Mouse (Mus musculus) granulocyte monocyte progenitor cell, adult 5-6 weeks (primary cell): ENCODE measurements at regions not wholly inside any gene's neighbourhood (a gene's known extent, or its start where the extent isn't known, plus 50 kb on each side); places are given as distances from the start of the nearest gene placed in this dataset.
A peak's percentile ranks its signal among the peaks of the same experiment; 100 is the strongest.

Experiments used
- ATAC-seq: replicated peaks from 2 replicates; pipeline ENCODE4 v1.8.0; 2016; ENCODE audit warnings: mild to moderate bottlenecking, moderate TSS enrichment, inconsistent platforms; ENCODE audit not compliant: poor library complexity, severe bottlenecking

DNA sequence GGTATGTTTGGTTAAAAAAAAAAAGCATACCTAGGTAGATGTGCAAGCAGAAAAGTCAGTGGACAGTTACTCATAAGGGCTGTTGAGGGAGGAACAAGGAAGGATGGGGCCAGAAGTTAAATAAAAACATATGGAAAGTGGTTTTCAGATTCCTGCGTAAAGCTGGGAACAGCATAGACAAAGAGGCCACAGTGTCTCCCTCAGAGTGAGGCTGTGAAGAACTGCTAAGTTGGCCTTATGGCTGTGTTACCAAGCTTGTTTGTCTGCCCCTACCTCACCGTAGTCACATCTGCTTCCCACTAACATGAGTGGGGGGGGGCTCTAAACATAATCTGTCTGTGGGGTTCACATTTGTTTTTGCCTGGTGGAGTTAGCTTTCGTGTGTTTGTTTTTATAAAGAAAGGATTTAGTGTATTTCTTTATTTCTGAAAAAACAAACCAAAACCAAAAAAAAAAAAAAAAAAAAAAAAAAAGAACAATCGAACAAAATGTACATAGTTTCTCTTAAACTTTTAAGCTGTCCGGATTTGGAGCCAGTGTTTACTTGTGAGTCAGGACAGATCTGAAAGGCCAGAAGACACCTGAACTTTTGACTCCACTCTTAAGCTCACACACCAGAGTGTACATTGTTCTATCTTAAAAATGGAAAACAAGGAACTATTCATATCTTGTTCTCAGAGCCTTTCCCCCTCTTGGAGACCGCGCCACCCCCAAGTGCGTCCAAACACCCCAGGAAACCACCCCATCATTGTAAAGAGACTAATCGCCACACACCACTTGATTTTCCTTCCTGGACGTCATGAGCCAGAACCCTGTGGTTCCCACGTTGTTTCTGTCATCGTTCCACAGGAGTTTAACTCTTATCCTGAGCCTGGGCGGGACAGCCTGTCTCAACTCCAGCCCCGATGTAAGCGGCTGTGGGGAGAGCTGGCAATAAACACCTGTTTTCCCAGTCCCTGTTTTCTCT is 136.9 kb upstream of the Serp2 start:
- peak; percentile 29 for ATAC-seq

- ATAC-seq: peak; percentile 79
Observed at GRCm38 (mm10) chr14:76687971-76688407, 131.3 kb upstream of the Serp2 start.

DNA sequence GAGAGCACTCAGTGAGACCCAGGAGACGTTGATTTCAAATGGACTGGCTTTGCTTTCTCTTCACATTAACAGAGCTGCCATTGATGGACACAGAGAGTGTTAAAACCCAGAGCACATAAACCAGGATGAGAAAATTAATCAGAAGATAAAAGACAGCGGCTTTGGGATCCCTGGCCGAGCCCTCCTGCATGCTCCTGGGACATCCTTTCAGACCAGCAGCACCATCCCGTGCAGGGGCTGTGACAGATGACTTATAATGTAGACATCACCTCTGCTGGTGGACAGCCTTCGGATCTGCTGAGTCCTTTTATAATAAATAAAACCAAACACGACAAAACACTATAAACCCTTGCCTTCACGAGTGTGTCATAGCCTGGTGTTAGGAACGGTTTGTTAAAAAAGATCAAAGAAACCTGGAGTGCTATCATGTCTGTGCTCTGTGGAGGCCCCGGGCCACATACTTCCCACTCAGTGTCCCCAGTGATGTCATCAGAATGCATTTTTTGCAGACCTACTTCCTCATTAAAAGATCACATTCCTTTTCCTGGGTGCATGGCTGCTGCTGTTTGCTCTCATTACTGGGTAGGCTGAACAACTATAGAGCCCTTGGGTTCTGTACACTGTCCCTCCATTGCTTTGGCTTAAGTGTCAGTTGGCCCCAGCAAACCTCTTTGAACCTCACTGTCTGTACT is 130.2 kb upstream of the Serp2 start:
- ATAC-seq: peak; percentile 45

DNA sequence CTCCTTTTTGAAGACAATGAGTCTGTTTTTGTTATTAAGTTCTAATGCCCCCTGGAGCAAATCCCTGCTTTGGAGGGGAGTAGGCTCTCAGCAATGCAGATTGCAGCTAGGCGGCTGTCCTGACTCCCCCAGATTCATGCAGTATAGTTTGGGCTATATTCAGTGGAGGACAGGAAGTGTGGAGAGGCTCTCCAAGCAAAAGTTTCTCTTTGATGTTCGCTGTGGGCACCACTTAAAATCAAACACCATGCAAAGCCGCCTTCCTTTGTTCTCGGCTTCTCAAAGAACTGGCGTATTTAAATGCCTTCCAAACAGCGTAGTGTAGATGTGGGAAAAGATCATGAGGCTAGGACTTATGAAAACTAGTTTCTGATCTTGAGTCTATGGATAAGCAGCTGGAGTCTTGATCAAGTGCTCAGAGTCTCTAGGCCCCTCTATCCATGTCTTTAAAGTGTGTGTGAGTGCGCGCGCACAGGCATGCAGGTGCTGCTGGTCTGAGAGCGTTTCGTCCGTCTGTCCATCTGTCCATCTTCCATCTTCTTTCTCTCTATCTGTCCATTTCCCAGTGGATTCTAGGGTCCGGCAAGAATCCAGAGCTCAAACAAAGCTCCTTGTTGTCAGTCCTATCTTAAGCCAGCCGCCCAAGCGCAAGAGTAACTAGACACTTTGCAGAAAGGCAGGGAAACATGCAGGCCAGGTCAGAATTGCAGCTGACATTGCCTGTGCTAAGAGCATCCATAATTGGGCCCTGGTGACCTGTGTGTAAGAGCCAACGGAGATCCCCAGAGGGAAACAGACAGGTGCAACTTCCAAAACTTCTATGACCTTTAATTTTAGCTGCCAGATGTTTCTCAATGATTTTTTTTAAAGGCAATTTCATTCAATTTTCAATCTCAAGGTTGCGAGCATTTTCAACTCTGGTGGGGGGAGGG is 129.4 kb upstream of the Serp2 start:
- ATAC-seq: no peak

- ATAC-seq: no peak
Observed at GRCm38 (mm10) chr14:76684327-76684726, 127.6 kb upstream of the Serp2 start.

- peak; percentile 44 for ATAC-seq
Observed at GRCm38 (mm10) chr14:76681581-76682377, 125.1 kb upstream of the Serp2 start.

DNA sequence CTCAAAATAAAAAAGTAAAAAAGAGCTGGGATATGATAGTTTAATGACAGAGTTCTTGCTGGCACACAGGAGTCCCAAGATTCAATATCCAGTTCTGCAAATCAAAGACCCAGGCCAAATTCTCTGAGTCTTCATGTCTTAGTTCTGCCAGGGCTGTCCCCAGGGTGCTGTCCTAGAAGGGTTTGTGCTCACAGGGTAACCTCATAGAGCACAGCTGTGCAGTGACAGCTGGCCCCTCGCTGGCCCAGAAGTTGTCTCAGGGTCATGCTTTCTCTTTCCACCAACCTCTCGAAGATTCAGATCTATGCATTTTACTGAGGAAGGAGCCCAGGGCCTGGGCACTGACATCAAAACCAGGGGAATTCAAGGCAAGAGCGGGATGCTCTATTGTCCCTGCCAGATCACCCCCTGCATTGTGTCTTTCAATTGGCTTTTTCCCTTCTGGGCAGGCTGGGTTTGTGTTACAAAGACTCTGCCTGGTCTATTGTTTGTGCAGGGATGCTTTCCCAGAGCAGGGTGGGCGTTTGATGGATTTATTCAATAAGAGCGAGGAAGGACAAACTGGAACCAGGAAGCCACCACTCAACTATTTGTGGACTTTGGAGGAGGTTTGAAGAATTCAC is 121.9 kb upstream of the Serp2 start:
- no peak for ATAC-seq

DNA sequence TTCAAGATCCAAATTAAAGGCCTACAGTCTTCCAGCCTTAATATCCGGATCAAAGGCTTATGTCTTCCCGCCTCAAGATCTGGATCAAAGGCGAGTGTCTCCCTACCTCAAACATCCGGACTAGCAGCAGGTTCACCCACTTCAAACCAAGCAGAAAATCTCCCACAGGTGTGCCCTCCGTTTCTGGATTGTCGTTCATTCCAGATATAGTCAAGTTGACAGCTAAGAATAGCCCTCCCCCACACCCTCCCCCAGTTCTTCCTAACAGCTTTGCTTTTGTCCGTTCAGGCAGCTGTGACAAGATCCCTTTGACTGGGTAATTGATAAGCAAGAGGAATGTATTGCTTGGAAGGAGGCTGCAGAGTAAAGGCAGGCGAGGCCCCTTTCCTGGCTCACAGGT is 118.3 kb upstream of the Serp2 start:
- no peak for ATAC-seq

- peak; percentile 85 for ATAC-seq
Observed at GRCm38 (mm10) chr14:76673671-76674331, 117.1 kb upstream of the Serp2 start.

DNA sequence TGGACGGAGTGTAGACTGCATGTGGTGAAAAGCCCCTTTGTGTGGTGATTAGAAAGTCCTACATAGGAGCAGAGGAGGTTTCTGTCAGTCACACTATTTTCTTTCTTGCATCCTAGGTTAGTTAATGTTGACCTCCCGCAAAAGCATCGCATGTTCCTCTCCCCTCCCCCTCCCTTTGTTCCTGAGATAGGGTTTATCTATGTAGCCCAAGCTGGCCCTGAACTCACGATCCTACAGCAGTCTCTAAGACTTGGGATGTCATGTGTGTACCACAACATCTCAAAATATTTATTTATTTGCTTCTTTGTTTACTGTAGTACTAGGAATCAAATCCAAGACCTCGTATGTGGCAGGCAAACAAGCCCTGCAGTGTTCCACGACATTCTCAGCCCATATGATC is 116.2 kb upstream of the Serp2 start:
- no peak for ATAC-seq

GRCm38 (mm10) chr14:76672442-76672841 is 115.8 kb upstream of the Serp2 start:
- no peak for ATAC-seq

DNA sequence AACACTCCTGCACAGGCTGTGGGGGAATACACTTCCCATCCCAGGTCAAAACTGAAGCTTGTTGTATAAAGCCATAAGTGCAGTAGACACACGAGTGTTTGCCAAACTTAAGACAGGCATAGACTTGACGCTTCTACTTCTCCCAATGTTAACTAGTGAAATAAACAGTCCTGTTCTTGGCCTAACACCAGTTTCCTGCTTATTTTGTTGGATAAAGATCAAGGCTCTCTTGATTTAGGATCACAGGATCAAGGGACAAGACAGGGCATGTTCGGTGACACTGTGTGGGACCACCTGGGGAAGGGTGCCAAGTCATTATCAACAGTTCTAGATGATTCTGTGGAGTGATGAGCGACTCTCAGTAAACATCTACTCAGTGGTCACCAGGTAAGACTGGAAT is 114.3 kb upstream of the Serp2 start:
- no peak for ATAC-seq

DNA sequence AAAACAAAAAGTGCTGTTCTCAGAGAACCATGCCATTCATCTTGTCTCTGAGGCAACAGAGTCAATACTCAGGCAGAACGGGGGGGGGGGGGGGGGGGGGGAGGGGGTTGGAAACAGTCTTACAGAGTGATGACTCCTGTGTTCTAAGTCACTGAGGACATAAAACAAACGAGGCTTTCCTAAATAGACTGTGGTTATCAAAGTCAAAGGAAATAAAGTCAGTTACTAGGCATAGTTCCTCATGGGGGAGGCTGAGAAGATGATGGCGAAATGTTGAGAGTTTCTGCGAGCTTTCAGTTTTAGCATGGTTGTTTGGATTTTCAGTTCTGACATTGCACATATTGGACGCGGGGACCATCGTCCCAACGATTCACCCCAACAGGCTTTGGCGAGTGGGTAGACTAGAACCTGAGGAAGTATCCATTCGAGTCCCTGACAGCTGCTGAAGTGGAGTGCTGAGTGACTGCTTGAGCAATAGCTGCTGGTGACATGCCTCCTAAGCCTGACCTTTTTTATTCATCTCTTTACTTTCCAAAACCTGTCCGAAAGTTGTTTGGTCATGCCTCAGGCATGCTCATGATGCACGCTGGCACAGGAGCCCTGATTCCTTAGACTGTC is 109.2 kb upstream of the Serp2 start:
- peak; percentile 85 for ATAC-seq

DNA sequence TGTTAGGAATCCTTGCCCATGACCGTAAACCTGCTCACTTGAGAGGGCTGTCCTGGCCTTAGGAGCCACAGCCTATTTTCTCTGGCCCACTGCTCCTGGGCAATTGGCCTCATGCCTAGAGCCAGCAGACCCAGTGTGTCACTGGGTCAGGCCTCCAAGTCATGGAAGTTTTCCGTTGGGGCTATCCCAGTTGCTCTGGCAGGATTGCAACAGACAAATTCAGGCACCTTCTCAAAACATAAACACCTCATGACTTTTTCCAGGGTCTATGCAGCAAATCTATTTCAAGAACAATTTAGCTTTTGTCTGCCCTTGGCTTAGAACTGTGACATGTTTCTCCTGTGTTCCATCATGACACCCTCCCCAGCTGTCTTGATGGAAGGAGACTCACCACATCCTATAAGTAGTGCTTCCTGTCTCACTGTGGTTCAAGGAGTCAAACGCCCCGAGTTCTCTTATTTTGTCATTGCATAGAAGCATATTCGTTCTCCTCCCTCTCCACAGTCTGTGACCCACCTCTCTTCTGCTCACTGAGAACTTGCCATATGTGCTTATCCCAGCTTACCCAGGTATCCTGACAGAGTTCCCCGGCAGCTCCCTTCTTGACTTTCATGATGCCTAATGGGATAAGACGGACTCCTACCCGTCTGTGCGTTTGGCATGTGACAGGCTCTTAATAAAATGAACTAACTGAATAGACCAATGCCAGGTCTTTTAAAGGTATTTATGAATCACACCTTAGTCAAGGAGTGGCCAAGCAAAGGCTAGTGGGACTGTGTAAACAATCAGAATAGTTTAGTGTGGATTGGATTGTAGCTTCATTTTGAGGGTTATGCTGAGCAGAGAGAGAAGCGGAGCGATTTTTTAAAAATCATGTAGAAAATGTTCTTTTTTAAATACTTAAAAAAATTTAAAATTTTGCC is 108.2 kb upstream of the Serp2 start:
- ATAC-seq: peak; percentile 74

GRCm38 (mm10) chr14:76663816-76664215 is 107.1 kb upstream of the Serp2 start:
- ATAC-seq: no peak

DNA sequence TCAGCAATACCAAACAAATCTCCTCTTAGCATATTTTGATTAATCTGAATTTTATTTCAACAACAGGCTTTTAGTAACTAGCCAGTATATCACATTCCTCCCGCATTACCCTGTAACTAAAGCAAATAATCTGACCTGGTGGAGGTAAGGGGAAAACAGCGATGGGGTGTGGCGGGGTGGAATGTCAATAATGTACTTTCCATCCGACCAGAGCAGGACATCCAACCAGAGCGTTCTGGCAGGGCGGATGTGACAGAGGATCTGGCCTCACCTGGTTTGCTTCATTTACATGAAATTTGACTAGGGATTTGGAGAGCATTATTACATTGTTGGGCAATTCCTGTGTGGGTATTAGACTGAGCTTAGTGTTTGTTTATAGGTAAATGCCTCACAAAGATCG is 106.2 kb upstream of the Serp2 start:
- no peak for ATAC-seq

- ATAC-seq: no peak
Observed at GRCm38 (mm10) chr14:76660906-76661305, 104.2 kb upstream of the Serp2 start.
